Mouse (Mus musculus) midbrain, embryonic 16.5 days (tissue): ENCODE measurements at regions not wholly inside any gene's neighbourhood (a gene's known extent, or its start where the extent isn't known, plus 50 kb on each side); places are given as distances from the start of the nearest gene placed in this dataset.
A peak's percentile ranks its signal among the peaks of the same experiment; 100 is the strongest.
"Not testable (repeated sequence)": the region's sequence is repeated elsewhere in the genome, so short reads cannot be mapped to it uniquely, and the experiment has no call there.

Source experiments
- ATAC-seq: fragments of 200-750 bp; cut with Nextera tagmentation; 2 replicates; pipeline ENCODE4 v1.8.0; 2017; ENCODE audit warnings: moderate TSS enrichment
- H3K27ac ChIP-seq: fragments of 300-500 bp; sonication (generic); 2 replicates; pipeline ENCODE4 v1.5.1; 2014; ENCODE audit warnings: mild to moderate bottlenecking, low read length, mixed read lengths
- H3K27me3 ChIP-seq: fragments of 300-500 bp; sonication (generic); 2 replicates; pipeline ENCODE4 v1.6.1; 2014; ENCODE audit warnings: low read depth, low read length, mixed read lengths; ENCODE audit not compliant: control insufficient read depth, insufficient read depth
- H3K36me3 ChIP-seq: fragments of 300-500 bp; sonication (generic); 2 replicates; pipeline ENCODE4 v1.6.1; 2014; ENCODE audit warnings: mild to moderate bottlenecking, low read length, moderate library complexity, mixed read lengths; ENCODE audit not compliant: control insufficient read depth, insufficient read depth
- H3K4me1 ChIP-seq: fragments of 300-500 bp; sonication (generic); 2 replicates; pipeline ENCODE4 v1.6.1; 2014; ENCODE audit warnings: mild to moderate bottlenecking, low read length, mixed read lengths; ENCODE audit not compliant: control insufficient read depth, insufficient read depth
- H3K4me2 ChIP-seq: fragments of 300-500 bp; sonication (generic); 2 replicates; pipeline ENCODE4 v1.6.1; 2014; ENCODE audit warnings: mild to moderate bottlenecking, low read length, mixed read lengths
- H3K4me3 ChIP-seq: fragments of 300-500 bp; sonication (generic); 2 replicates; pipeline ENCODE4 v1.5.1; 2014; ENCODE audit warnings: low read depth, mild to moderate bottlenecking, low read length, moderate library complexity, mixed read lengths
- H3K9ac ChIP-seq: fragments of 300-500 bp; sonication (generic); 2 replicates; pipeline ENCODE4 v1.6.1; 2014; ENCODE audit warnings: low read depth, low read length, mixed read lengths
- H3K9me3 ChIP-seq: fragments of 300-500 bp; sonication (generic); replicated peaks from 2 replicates; pipeline ENCODE4 v1.6.1; 2014; ENCODE audit warnings: mild to moderate bottlenecking, low read length, mixed read lengths; ENCODE audit not compliant: control insufficient read depth, poor library complexity, severe bottlenecking
- WGBS: fragments of 180-500 bp; shearing (Covaris S2); extraction: QIAGEN DNeasy Blood & Tissue Kit; methylation state at CpG from one replicate; pipeline ENCODE4 v1.1.7; 2014; 5-methylcytosine and 5-hydroxymethylcytosine counted together

GRCm38 (mm10) chr8:93443631-93444030 is 64.1 kb upstream of the Ces1h start:
- not testable (repeated sequence) for H3K4me1 ChIP-seq, H3K27me3 ChIP-seq, H3K4me3 ChIP-seq, H3K4me2 ChIP-seq, H3K27ac ChIP-seq, H3K36me3 ChIP-seq, ATAC-seq, H3K9me3 ChIP-seq, H3K9ac ChIP-seq
- WGBS: 81% methylated on average over 2 of the region's 2 CpGs

- Histone ChIP-seq H3K9ac (no peak overlapping the region), H3K36me3 (no peaks in the 10 kb centered on the region), H3K27ac (no peak overlapping the region), H3K9me3 (no peaks in the 10 kb centered on the region), H3K4me3 (no peak overlapping the region), H3K27me3 (no peaks in the 10 kb centered on the region), H3K4me1 (no peaks in the 10 kb centered on the region; the same call in 1 of the 2 replicates), H3K4me2 (no peak overlapping the region)
- no peak for ATAC-seq
- 77% methylated on average over 3 of the region's 3 CpGs for WGBS
These were observed 62.4 kb upstream of the Ces1h start for GRCm38 (mm10) chr8:93441936-93442335.

GRCm38 (mm10) chr8:93436586-93436985 is 57.1 kb upstream of the Ces1h start:
- not testable (repeated sequence) for H3K36me3 ChIP-seq, H3K9ac ChIP-seq, H3K4me1 ChIP-seq, H3K4me2 ChIP-seq, H3K27ac ChIP-seq, ATAC-seq, H3K9me3 ChIP-seq, H3K27me3 ChIP-seq, H3K4me3 ChIP-seq
- 71% methylated on average over 12 of the region's 12 CpGs for WGBS

GRCm38 (mm10) chr8:93430637-93431036 is 51.1 kb upstream of the Ces1h start:
- no peak overlapping the region for H3K4me3 ChIP-seq
- no peak overlapping the region for H3K27ac ChIP-seq
- no peaks in the 10 kb centered on the region for H3K4me1 ChIP-seq
- 3% methylated on average over 3 of the region's 3 CpGs for WGBS
- no peaks in the 10 kb centered on the region for H3K36me3 ChIP-seq
- ATAC-seq: peak; percentile 56; the same call in 1 of the 2 replicates
- H3K9ac ChIP-seq: no peak overlapping the region
- H3K9me3 ChIP-seq: no peaks in the 10 kb centered on the region
- no peak overlapping the region for H3K4me2 ChIP-seq
- H3K27me3 ChIP-seq: no peaks in the 10 kb centered on the region
